Mouse (Mus musculus) cerebellum, adult 2 months (tissue): ENCODE measurements around the gene Tns2. TPM values are rescaled to one million over a fixed set of nuclear protein-coding genes. Genes with fewer than 3 reads are reported as not detected.
"Not testable (repeated sequence)": the region's sequence is repeated elsewhere in the genome, so short reads cannot be mapped to it uniquely, and the experiment has no call there.

Experiments
- DNase-seq, 2 experiments: peaks; one replicate each; pipeline ENCODE4 v3.0.0; 2021
- H3K27ac ChIP-seq: fragments of 200-500 bp; 2 replicates; pipeline ENCODE4 v1.5.1; 2012; ENCODE audit warnings: low read length, control low read depth, inconsistent platforms; ENCODE audit not compliant: insufficient read depth
- H3K27me3 ChIP-seq: fragments of 200-500 bp; 2 replicates; pipeline ENCODE4 v1.6.1; 2012; ENCODE audit warnings: inconsistent platforms, mild to moderate bottlenecking, low read length, moderate library complexity; ENCODE audit not compliant: control insufficient read depth, insufficient read depth
- H3K4me1 ChIP-seq: fragments of 200-500 bp; 2 replicates; pipeline ENCODE4 v1.6.1; 2011; ENCODE audit warnings: low read length; ENCODE audit not compliant: control insufficient read depth, insufficient read depth
- H3K4me3 ChIP-seq: fragments of 200-500 bp; replicated peaks from 2 replicates; pipeline ENCODE3; 2011; ENCODE audit warnings: mild to moderate bottlenecking, low read depth, low read length, control low read depth; ENCODE audit not compliant: insufficient read depth
- CTCF ChIP-seq: fragments of 200-500 bp; IDR thresholded peaks from 2 replicates; pipeline ENCODE4 v1.5.1; 2011; ENCODE audit warnings: low read depth, mild to moderate bottlenecking, control low read depth, low read length, moderate library complexity, borderline replicate concordance; ENCODE audit not compliant: insufficient read depth
- POLR2A ChIP-seq: fragments of 200-500 bp; IDR thresholded peaks from 2 replicates; pipeline ENCODE4 v1.6.1; 2011; ENCODE audit warnings: low read length, control low read depth, borderline replicate concordance; ENCODE audit not compliant: insufficient read depth
- WGBS: fragments of 180-500 bp; shearing (Covaris S2); methylation state at CpG from one replicate; pipeline ENCODE4 v1.1.7; 2018; 5-methylcytosine and 5-hydroxymethylcytosine counted together
- polyA plus RNA-seq: library from polyadenylated mRNA; depleted of rRNA; stranded (reverse); fragments of >200 nt; gene quantifications from 2 replicates; pipeline ENCODE4 v1.2.3, GENCODE M21; 2012

Gene Tns2
- polyA plus RNA-seq, 1 experiment, result 33.7 TPM

- Histone ChIP-seq H3K4me3 (no peak overlapping the region), H3K27ac (no peak overlapping the region), H3K27me3 (no peaks in the 10 kb centered on the region; the same call in 1 of the 2 replicates), H3K4me1 (no peaks in the 10 kb centered on the region)
- 84% methylated on average over 4 of the region's 4 CpGs for WGBS
- DNase-seq, result no peak
- no peak for TF ChIP-seq POLR2A
- TF ChIP-seq CTCF, result no peak
Measured at GRCm38 (mm10) chr15:102149561-102149960, 49.3 kb downstream of the Tns2 start.

- H3K27ac ChIP-seq, result no peak within 1 kb of the TSS
- no peaks in the 10 kb centered on the region for H3K4me1 ChIP-seq
- no peaks in the 10 kb centered on the region for H3K27me3 ChIP-seq
- no peak within 1 kb of the TSS for H3K4me3 ChIP-seq
- 72% methylated on average over 20 of the region's 20 CpGs for WGBS
- no peak for DNase-seq
- TF ChIP-seq CTCF (no peak), POLR2A (no peak)
Measured at GRCm38 (mm10) chr15:102150301-102151135, 50.3 kb downstream of the Tns2 start, which contains the start of gene Soat2. Gene Soat2 (plus strand): TSS chr15:102150526.

DNA sequence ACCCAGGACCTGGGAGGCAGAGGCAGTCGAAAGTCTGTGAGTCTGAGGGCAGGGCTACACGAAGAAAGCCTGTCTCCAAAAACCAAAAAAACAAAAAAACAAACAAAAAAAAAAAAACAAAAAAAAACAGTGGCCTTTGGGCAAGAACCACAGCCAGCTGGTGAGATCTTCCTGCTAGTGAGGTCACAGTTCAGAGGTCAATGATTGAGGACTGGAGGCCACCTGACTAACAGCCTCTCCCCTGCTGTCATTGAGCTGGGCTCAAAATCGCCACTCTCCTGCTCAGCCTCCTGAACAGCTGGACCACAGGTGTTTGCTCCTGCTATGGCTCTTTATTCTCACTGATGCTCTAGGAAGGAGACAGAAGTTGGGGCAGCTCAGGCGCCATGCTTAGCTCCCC is 52.4 kb downstream of the Tns2 start:
- no peak overlapping the region for H3K4me3 ChIP-seq

GRCm38 (mm10) chr15:102155006-102155405 is 54.8 kb downstream of the Tns2 start:
- H3K4me1 ChIP-seq, H3K27me3 ChIP-seq, DNase-seq, H3K4me3 ChIP-seq, H3K27ac ChIP-seq: not testable (repeated sequence)
- WGBS, result 91% methylated on average over 6 of the region's 6 CpGs

More for the DNA sequence above, 52.4 kb downstream of the Tns2 start:
- Histone ChIP-seq H3K27me3 (no peaks in the 10 kb centered on the region), H3K4me1 (peaks cover 3% of the 10 kb centered on the region; the same call in 1 of the 2 replicates), H3K27ac (no peak overlapping the region)
- DNase-seq, result no peak
- 50% methylated on average over 4 of the region's 4 CpGs for WGBS
- no peak for TF ChIP-seq CTCF
- TF ChIP-seq POLR2A, result no peak

GRCm38 (mm10) chr15:102156836-102157235 is 56.6 kb downstream of the Tns2 start:
- DNase-seq, result no peak
- 11% methylated on average over 20 of the region's 20 CpGs for WGBS
- no peak overlapping the region for H3K27ac ChIP-seq
- H3K27me3 ChIP-seq, result no peaks in the 10 kb centered on the region
- H3K4me3 ChIP-seq, result no peak overlapping the region
- TF ChIP-seq CTCF, result no peak
- no peak for TF ChIP-seq POLR2A
- peaks cover 3% of the 10 kb centered on the region; the same call in 1 of the 2 replicates for H3K4me1 ChIP-seq

DNA sequence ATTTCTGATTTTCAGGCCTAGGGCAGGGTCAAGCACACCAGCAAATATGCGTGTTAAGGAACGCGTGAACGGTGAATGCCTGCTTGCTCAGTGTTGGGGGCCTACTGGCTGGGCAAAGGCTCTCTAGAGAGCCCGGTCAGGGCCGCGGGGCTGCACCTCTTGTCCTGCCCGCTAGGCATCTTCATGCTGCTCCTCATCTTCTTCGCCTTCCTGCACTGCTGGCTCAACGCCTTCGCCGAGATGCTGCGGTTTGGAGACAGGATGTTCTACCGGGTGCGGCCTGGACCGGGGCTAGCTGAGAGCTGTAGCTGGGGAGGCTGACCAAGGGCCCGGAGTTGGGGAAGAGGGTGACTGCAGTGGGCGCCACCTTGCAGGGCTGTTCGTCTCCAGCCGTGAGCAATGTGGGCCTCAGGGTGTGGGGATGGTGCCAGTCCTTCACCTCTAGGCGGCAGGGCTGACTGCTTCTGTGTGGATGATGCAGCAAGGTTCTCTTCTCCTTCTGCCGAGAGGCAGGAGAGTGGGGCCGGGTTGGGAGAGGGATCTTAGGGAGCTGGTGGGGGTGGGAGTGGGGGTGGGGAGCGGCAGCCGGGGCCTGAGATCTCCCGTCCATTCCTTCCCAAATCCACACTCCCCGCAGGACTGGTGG is 60.3 kb downstream of the Tns2 start:
- no peaks in the 10 kb centered on the region for H3K27me3 ChIP-seq
- WGBS, result 66% methylated on average over 27 of the region's 27 CpGs
- no peak overlapping the region for H3K4me3 ChIP-seq

GRCm38 (mm10) chr15:102163900-102164693 is 63.9 kb downstream of the Tns2 start:
- TF ChIP-seq CTCF, result no peak
- TF ChIP-seq POLR2A, result no peak
- 45% methylated on average over 3 of the region's 3 CpGs for WGBS
- no peak for DNase-seq
- H3K27ac ChIP-seq, result no peak overlapping the region
- H3K4me3 ChIP-seq, result no peak overlapping the region
- no peaks in the 10 kb centered on the region for H3K27me3 ChIP-seq
- H3K4me1 ChIP-seq, result no peaks in the 10 kb centered on the region

More for the DNA sequence above, 60.3 kb downstream of the Tns2 start:
- H3K27ac ChIP-seq, result no peak overlapping the region
- DNase-seq, result no peak
- no peak for TF ChIP-seq POLR2A
- peaks cover 3% of the 10 kb centered on the region; the same call in 1 of the 2 replicates for H3K4me1 ChIP-seq
